Mouse (Mus musculus) G1E (cell line): ENCODE data around the gene Cul1.

ENCODE experiments used
- CTCF ChIP-seq: IDR thresholded peaks from 2 replicates; pipeline ENCODE4 v1.5.1; 2012; ENCODE audit warnings: low read depth, low read length, inconsistent platforms, mixed read lengths
- GATA1 ChIP-seq: IDR thresholded peaks from 2 replicates; pipeline ENCODE4 v1.6.1; 2012; ENCODE audit warnings: borderline replicate concordance, low read length, inconsistent platforms, mixed read lengths
- POLR2AphosphoS5 ChIP-seq: IDR thresholded peaks from 2 replicates; pipeline ENCODE4 v1.6.1; 2012; ENCODE audit warnings: low read depth, low read length, inconsistent platforms; ENCODE audit not compliant: insufficient replicate concordance

DNA sequence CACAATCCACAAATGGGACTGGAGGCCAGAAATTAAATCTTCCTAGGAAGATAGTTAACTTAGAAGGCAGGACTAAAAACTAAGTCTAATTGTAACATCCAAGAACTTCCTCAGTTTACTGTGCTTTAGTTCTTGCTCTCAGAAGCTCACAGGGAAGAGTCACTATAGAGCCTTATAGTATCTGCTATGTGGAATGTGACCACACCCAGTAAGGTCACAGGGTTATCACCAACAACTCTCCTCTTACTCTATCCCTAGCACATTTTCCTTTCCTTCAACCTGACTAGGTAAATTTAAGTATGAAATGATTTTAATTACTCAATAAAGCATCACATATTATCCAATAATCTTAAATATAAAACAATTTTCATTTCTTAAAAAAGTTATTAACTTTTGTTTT, 107.2 kb downstream of the Cul1 start:
- TF ChIP-seq CTCF (no peak), GATA1 (no peak), POLR2AphosphoS5 (no peak)
